ENCODE assay signal across 10 mouse cellular contexts in genomic region chr2:13278114-13278862, GRCm38 (mm10). TPM values are rescaled to one million over a fixed set of nuclear protein-coding genes. Genes with fewer than 3 reads are reported as not detected.
DNase-seq lines count a peak whose midpoint lies in the region; ATAC-seq lines count a peak whose summit lies in the region.
"Had no signal": no experiment of that assay in that cellular context is flagged by ENCODE, and none has a peak within 500 bp of the region (broad histone marks: within the 10 kb centered on the region; RNA-seq: fewer than 3 reads in every experiment).

No protein-coding gene starts in this region.

- no peak overlapping the region for H3K4me3 ChIP-seq in liver, embryonic 12.5 days
- no peak overlapping the region for H3K4me3 ChIP-seq in midbrain, embryonic 14.5 days (replicated peaks; ENCODE audit: low read depth, low read length)
- H3K4me3 ChIP-seq: erythroblast, embryonic 14.5 days; stomach, embryonic 15.5 days had no signal

- H3K36me3 ChIP-seq in liver, embryonic 12.5 days = no peaks in the 10 kb centered on the region
- H3K36me3 ChIP-seq in midbrain, embryonic 14.5 days (ENCODE audit: control insufficient read depth, insufficient read depth, low read length) = no peaks in the 10 kb centered on the region
- H3K36me3 ChIP-seq: stomach, embryonic 15.5 days had no signal

- peaks cover 5% of the 10 kb centered on the region for H3K4me1 ChIP-seq in liver, embryonic 12.5 days
- H3K4me1 ChIP-seq in midbrain, embryonic 14.5 days (ENCODE audit: control insufficient read depth, insufficient read depth, low read length) = no peaks in the 10 kb centered on the region
- H3K4me1 ChIP-seq: stomach, embryonic 15.5 days had no signal

- WGBS in liver, embryonic 12.5 days (ENCODE audit: insufficient replicate concordance) = 52% methylated on average over 10 of the region's 10 CpGs
- 60% methylated on average over 10 of the region's 10 CpGs for WGBS in midbrain, embryonic 14.5 days

- no peak overlapping the region for H3K27ac ChIP-seq in liver, embryonic 12.5 days
- no peak overlapping the region for H3K27ac ChIP-seq in midbrain, embryonic 14.5 days (replicated peaks; ENCODE audit: low read depth, low read length)
- H3K27ac ChIP-seq: stomach, embryonic 15.5 days had no signal

- 0 out of 2 replicates have a peak, but pooled peaks have one; percentile 21 for ATAC-seq in liver, embryonic 12.5 days
- ATAC-seq in midbrain, embryonic 14.5 days (ENCODE audit: low FRiP score, low TSS enrichment) = no peak

- DNase-seq in liver = no peak
- peak; percentile 39 for DNase-seq in ZHBTc4 (ENCODE audit: low read depth, low spot score)
- DNase-seq in forelimb bud, embryonic 11.5 days (ENCODE audit: low read depth, low spot score) = peak; percentile 40
- DNase-seq in midbrain, embryonic 14.5 days = peak; percentile 73
- DNase-seq in spleen, postnatal 14 days (ENCODE audit: low spot score in 2 of 2) = no peak
- DNase-seq in right cerebral cortex, postnatal 14 days = no peak
- DNase-seq in adrenal gland, postnatal 25 days = no peak

- H3K27me3 ChIP-seq in liver, embryonic 12.5 days (replicated peaks) = no peaks in the 10 kb centered on the region
- no peaks in the 10 kb centered on the region for H3K27me3 ChIP-seq in midbrain, embryonic 14.5 days (ENCODE audit: control insufficient read depth, insufficient read depth, low read length)
- H3K27me3 ChIP-seq: stomach, embryonic 15.5 days had no signal

- H3K9me3 ChIP-seq in liver, embryonic 12.5 days (replicated peaks) = no peaks in the 10 kb centered on the region
- no peaks in the 10 kb centered on the region for H3K9me3 ChIP-seq in midbrain, embryonic 14.5 days (ENCODE audit: control insufficient read depth, low read length)
- H3K9me3 ChIP-seq: stomach, embryonic 15.5 days had no signal

- no peak overlapping the region for H3K4me2 ChIP-seq in liver, embryonic 12.5 days
- no peak overlapping the region for H3K4me2 ChIP-seq in midbrain, embryonic 14.5 days (ENCODE audit: low read length)
- H3K4me2 ChIP-seq: stomach, embryonic 15.5 days had no signal

- H3K9ac ChIP-seq in liver, embryonic 12.5 days = no peak overlapping the region
- H3K9ac ChIP-seq in midbrain, embryonic 14.5 days (replicated peaks; ENCODE audit: low read length) = no peak overlapping the region
- H3K9ac ChIP-seq: stomach, embryonic 15.5 days had no signal

RNA-seq across cellular contexts. Expression of gene Rsu1, which starts 7.1 kb away (rescaled TPM):
- 98.7 and 105 TPM in 2 replicates for polyA plus RNA-seq in liver, embryonic 12.5 days (2016; fragmentation: Nextera tagmentation; extraction: Ambion mirVana)
- polyA plus RNA-seq in midbrain, embryonic 14.5 days (2014; fragmentation: Nextera tagmentation; extraction: Ambion mirVana) = 49.0 and 58.7 TPM in 2 replicates
- total RNA-seq in adrenal gland, postnatal 25 days (2021) = 68.4 and 75.0 TPM in 2 replicates

Comparison
In these comparisons a context has a peak if more than half of its experiments do, and no peak if none do; other contexts are left out.
1. DNase-seq: peak in ZHBTc4 (single experiment), forelimb bud, embryonic 11.5 days (single experiment) and midbrain, embryonic 14.5 days (single experiment); none in liver (single experiment), spleen, postnatal 14 days (0 of 2), right cerebral cortex, postnatal 14 days (single experiment) and adrenal gland, postnatal 25 days (single experiment).